Mouse (Mus musculus): ENCODE results near the gene Maged1.
"Not testable (repeated sequence)": the region's sequence is repeated elsewhere in the genome, so short reads cannot be mapped to it uniquely, and the experiment has no call there.

Maged1 gene

GRCm38 (mm10) chrX:94540341-94541201 is 1.4 kb downstream of the Maged1 start:
- H3K4me3 ChIP-seq (replicated peaks; ENCODE audit: low read length), result peak overlapping the region; percentile 84
- H3K27me3 ChIP-seq (ENCODE audit: insufficient read depth, low read length), result no peaks in the 10 kb centered on the region
- TF ChIP-seq NANOG (IDR thresholded peaks at IDR 0.05; ENCODE audit: borderline replicate concordance, low read length), result no peak
- no peak for TF ChIP-seq POU5F1 (IDR thresholded peaks at IDR 0.05; ENCODE audit: borderline replicate concordance, low read length)
- peaks cover 16% of the 10 kb centered on the region for H3K4me1 ChIP-seq (replicated peaks; ENCODE audit: low read depth, low read length)
- H3K9me3 ChIP-seq (ENCODE audit: low read length), result no peaks in the 10 kb centered on the region
- H3K36me3 ChIP-seq (ENCODE audit: insufficient read depth, low read length), result peaks cover 47% of the 10 kb centered on the region

- no peaks in the 10 kb centered on the region for H3K4me1 ChIP-seq (replicated peaks; ENCODE audit: low read depth, low read length)
- H3K4me3 ChIP-seq (replicated peaks; ENCODE audit: low read length), result no peak overlapping the region
- TF ChIP-seq POU5F1 (IDR thresholded peaks at IDR 0.05; ENCODE audit: borderline replicate concordance, low read length), result no peak
- TF ChIP-seq CTCF (conservative IDR thresholded peaks at IDR 0.05; ENCODE audit: low read length), result no peak
- H3K36me3 ChIP-seq (ENCODE audit: insufficient read depth, low read length), result peaks cover 45% of the 10 kb centered on the region
- H3K9me3 ChIP-seq (ENCODE audit: low read length), result no peaks in the 10 kb centered on the region
- no peaks in the 10 kb centered on the region for H3K27me3 ChIP-seq (ENCODE audit: insufficient read depth, low read length)
Measured at GRCm38 (mm10) chrX:94534346-94534745, 7.6 kb downstream of the Maged1 start.

DNA sequence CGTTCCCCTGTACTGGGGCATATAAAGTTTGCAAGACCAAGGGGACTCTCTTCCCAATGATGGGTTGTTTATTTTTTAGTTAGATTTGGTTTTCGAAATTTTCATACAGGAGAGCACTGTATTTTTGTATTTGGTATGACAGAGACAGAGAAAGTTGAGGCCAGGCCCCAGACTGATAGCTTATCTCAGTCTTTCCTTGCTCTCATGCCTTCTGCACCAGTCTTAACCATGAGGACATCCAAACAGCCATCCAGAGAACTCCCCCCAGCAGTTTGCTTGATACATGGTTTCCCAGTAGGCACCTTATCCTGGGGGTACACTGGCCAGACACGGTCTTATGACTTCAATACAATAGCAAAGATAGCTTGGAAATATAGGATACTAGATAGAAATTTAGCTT is 11.6 kb downstream of the Maged1 start:
- Histone ChIP-seq H3K4me1 (replicated peaks; ENCODE audit: low read depth, low read length) (no peaks in the 10 kb centered on the region), H3K27me3 (ENCODE audit: insufficient read depth, low read length) (no peaks in the 10 kb centered on the region), H3K9me3 (ENCODE audit: low read length) (no peaks in the 10 kb centered on the region), H3K4me3 (replicated peaks; ENCODE audit: low read length) (no peak overlapping the region), H3K36me3 (ENCODE audit: insufficient read depth, low read length) (peaks cover 5% of the 10 kb centered on the region)
- TF ChIP-seq NANOG (IDR thresholded peaks at IDR 0.05; ENCODE audit: borderline replicate concordance, low read length) (no peak), CTCF (conservative IDR thresholded peaks at IDR 0.05; ENCODE audit: low read length) (no peak), POU5F1 (IDR thresholded peaks at IDR 0.05; ENCODE audit: borderline replicate concordance, low read length) (no peak)

GRCm38 (mm10) chrX:94522166-94522565 is 19.8 kb downstream of the Maged1 start:
- H3K27me3 ChIP-seq (ENCODE audit: insufficient read depth, low read length), result no peaks in the 10 kb centered on the region
- H3K4me1 ChIP-seq (replicated peaks; ENCODE audit: low read depth, low read length), result no peaks in the 10 kb centered on the region
- no peaks in the 10 kb centered on the region for H3K36me3 ChIP-seq (ENCODE audit: insufficient read depth, low read length)
- no peak overlapping the region for H3K4me3 ChIP-seq (replicated peaks; ENCODE audit: low read length)
- no peak for TF ChIP-seq CTCF (conservative IDR thresholded peaks at IDR 0.05; ENCODE audit: low read length)
- TF ChIP-seq POU5F1 (IDR thresholded peaks at IDR 0.05; ENCODE audit: borderline replicate concordance, low read length), result no peak
- TF ChIP-seq NANOG (IDR thresholded peaks at IDR 0.05; ENCODE audit: borderline replicate concordance, low read length), result no peak
- no peaks in the 10 kb centered on the region for H3K9me3 ChIP-seq (ENCODE audit: low read length)

DNA sequence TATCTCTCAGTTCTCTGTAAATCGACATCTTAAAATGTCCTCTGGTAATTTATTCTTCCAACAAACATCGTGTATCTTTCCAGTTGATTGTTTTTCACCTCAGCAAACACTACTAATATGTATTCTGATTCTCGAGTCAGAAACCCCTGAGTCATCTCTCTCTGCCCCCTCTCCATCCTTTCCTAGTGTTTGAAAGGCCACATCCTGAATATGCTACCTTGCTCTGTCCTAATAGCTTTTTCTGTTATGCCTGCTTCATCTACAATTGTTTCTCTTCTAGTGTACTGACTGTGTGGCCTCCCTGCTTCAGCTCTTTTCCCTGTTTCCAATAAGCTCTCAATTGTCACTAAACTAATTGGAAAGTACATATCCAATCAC is 33.5 kb downstream of the Maged1 start:
- no peaks in the 10 kb centered on the region for H3K36me3 ChIP-seq (ENCODE audit: insufficient read depth, low read length)
- H3K4me1 ChIP-seq (replicated peaks; ENCODE audit: low read depth, low read length), result no peaks in the 10 kb centered on the region
- TF ChIP-seq POU5F1 (IDR thresholded peaks at IDR 0.05; ENCODE audit: borderline replicate concordance, low read length) (no peak), CTCF (conservative IDR thresholded peaks at IDR 0.05; ENCODE audit: low read length) (no peak), NANOG (IDR thresholded peaks at IDR 0.05; ENCODE audit: borderline replicate concordance, low read length) (no peak)
- no peaks in the 10 kb centered on the region for H3K27me3 ChIP-seq (ENCODE audit: insufficient read depth, low read length)
- no peaks in the 10 kb centered on the region for H3K9me3 ChIP-seq (ENCODE audit: low read length)
- H3K4me3 ChIP-seq (replicated peaks; ENCODE audit: low read length), result no peak overlapping the region

GRCm38 (mm10) chrX:94507698-94508441 is 34.1 kb downstream of the Maged1 start:
- H3K4me1 ChIP-seq (replicated peaks; ENCODE audit: low read depth, low read length); H3K27me3 ChIP-seq (ENCODE audit: insufficient read depth, low read length); H3K36me3 ChIP-seq (ENCODE audit: insufficient read depth, low read length); H3K4me3 ChIP-seq (replicated peaks; ENCODE audit: low read length); H3K9me3 ChIP-seq (ENCODE audit: low read length): not testable (repeated sequence)

GRCm38 (mm10) chrX:94486001-94486792 is 55.7 kb downstream of the Maged1 start:
- no peaks in the 10 kb centered on the region for H3K27me3 ChIP-seq (ENCODE audit: insufficient read depth, low read length)
- no peaks in the 10 kb centered on the region for H3K9me3 ChIP-seq (ENCODE audit: low read length)
- TF ChIP-seq CTCF (conservative IDR thresholded peaks at IDR 0.05; ENCODE audit: low read length), result no peak
- TF ChIP-seq POU5F1 (IDR thresholded peaks at IDR 0.05; ENCODE audit: borderline replicate concordance, low read length), result no peak
- TF ChIP-seq NANOG (IDR thresholded peaks at IDR 0.05; ENCODE audit: borderline replicate concordance, low read length), result no peak
- no peak overlapping the region for H3K4me3 ChIP-seq (replicated peaks; ENCODE audit: low read length)
- no peaks in the 10 kb centered on the region for H3K36me3 ChIP-seq (ENCODE audit: insufficient read depth, low read length)
- H3K4me1 ChIP-seq (replicated peaks; ENCODE audit: low read depth, low read length), result no peaks in the 10 kb centered on the region

All from E14TG2a.4 (cell line).